Mouse (Mus musculus) layer of hippocampus, adult 9-10 months (tissue): Measurements from ENCODE around the gene Wdtc1.

Source experiments
- DNase-seq: peaks from one replicate; pipeline ENCODE4 v3.0.0; 2022; ENCODE audit warnings: low spot score

The Wdtc1 gene

GRCm38 (mm10) chr4:133281951-133282481, 71.3 kb downstream of the Wdtc1 start:
- no peak for DNase-seq

GRCm38 (mm10) chr4:133281513-133281912, 71.8 kb downstream of the Wdtc1 start:
- DNase-seq = no peak

GRCm38 (mm10) chr4:133278482-133278881, 74.8 kb downstream of the Wdtc1 start:
- no peak for DNase-seq

GRCm38 (mm10) chr4:133278067-133278466, 75.2 kb downstream of the Wdtc1 start:
- no peak for DNase-seq

GRCm38 (mm10) chr4:133277104-133278026, 75.9 kb downstream of the Wdtc1 start, which contains the start of gene Tmem222:
TSS of gene Tmem222 (minus strand) at chr4:133277792.
- peak; percentile 91 for DNase-seq

- DNase-seq = no peak
Measured at GRCm38 (mm10) chr4:133270929-133271328, 82.4 kb downstream of the Wdtc1 start.

GRCm38 (mm10) chr4:133269596-133269995, 83.7 kb downstream of the Wdtc1 start:
- DNase-seq = no peak

- no peak for DNase-seq
Measured at GRCm38 (mm10) chr4:133268931-133269330, 84.3 kb downstream of the Wdtc1 start.

GRCm38 (mm10) chr4:133266248-133266880, 86.9 kb downstream of the Wdtc1 start:
- DNase-seq = no peak

GRCm38 (mm10) chr4:133265759-133266158, 87.5 kb downstream of the Wdtc1 start:
- DNase-seq = no peak

- DNase-seq = no peak
Measured at GRCm38 (mm10) chr4:133265297-133265696, 88.0 kb downstream of the Wdtc1 start.

- DNase-seq = no peak
Measured at GRCm38 (mm10) chr4:133264559-133264958, 88.7 kb downstream of the Wdtc1 start.

- no peak for DNase-seq
Measured at GRCm38 (mm10) chr4:133263756-133264155, 89.5 kb downstream of the Wdtc1 start.

- no peak for DNase-seq
Measured at GRCm38 (mm10) chr4:133262882-133263281, 90.4 kb downstream of the Wdtc1 start, which contains the start of gene Sytl1. TSS of gene Sytl1 (minus strand) at chr4:133263113.

GRCm38 (mm10) chr4:133262375-133262765, 90.9 kb downstream of the Wdtc1 start:
- DNase-seq = no peak

- no peak for DNase-seq
Measured at GRCm38 (mm10) chr4:133261641-133262374, 91.5 kb downstream of the Wdtc1 start.

GRCm38 (mm10) chr4:133257798-133258408, 95.4 kb downstream of the Wdtc1 start:
- DNase-seq = no peak

GRCm38 (mm10) chr4:133257230-133257629, 96.1 kb downstream of the Wdtc1 start:
- no peak for DNase-seq

GRCm38 (mm10) chr4:133256820-133257219, 96.5 kb downstream of the Wdtc1 start:
- no peak for DNase-seq

GRCm38 (mm10) chr4:133255392-133255791, 97.9 kb downstream of the Wdtc1 start:
- no peak for DNase-seq

GRCm38 (mm10) chr4:133253412-133253811, 99.9 kb downstream of the Wdtc1 start:
- no peak for DNase-seq

GRCm38 (mm10) chr4:133252089-133252488, 101.2 kb downstream of the Wdtc1 start:
- no peak for DNase-seq
